Mouse (Mus musculus): ENCODE measurements around the gene Tmco4.

Tmco4 gene

GRCm38 (mm10) chr4:139091066-139091465 lies 118.4 kb downstream of the Tmco4 start:
- DNase-seq (ENCODE audit: low read depth, low spot score) = no peak

GRCm38 (mm10) chr4:139091478-139092355 lies 119.0 kb downstream of the Tmco4 start:
- no peak for DNase-seq (ENCODE audit: low read depth, low spot score)

GRCm38 (mm10) chr4:139092356-139093195 lies 119.9 kb downstream of the Tmco4 start, which contains the start of gene Nbl1:
TSS of gene Nbl1 (minus strand) at chr4:139092993.
- no peak for DNase-seq (ENCODE audit: low read depth, low spot score)

- no peak for DNase-seq (ENCODE audit: low read depth, low spot score)
Observed at GRCm38 (mm10) chr4:139093196-139093530, 120.5 kb downstream of the Tmco4 start.

- no peak for DNase-seq (ENCODE audit: low read depth, low spot score)
Observed at GRCm38 (mm10) chr4:139095406-139095805, 122.7 kb downstream of the Tmco4 start.

- no peak for DNase-seq (ENCODE audit: low read depth, low spot score)
Observed at GRCm38 (mm10) chr4:139096201-139096600, 123.5 kb downstream of the Tmco4 start.

GRCm38 (mm10) chr4:139100326-139100725 lies 127.6 kb downstream of the Tmco4 start:
- DNase-seq (ENCODE audit: low read depth, low spot score) = no peak

GRCm38 (mm10) chr4:139101546-139101945 lies 128.9 kb downstream of the Tmco4 start:
- no peak for DNase-seq (ENCODE audit: low read depth, low spot score)

- no peak for DNase-seq (ENCODE audit: low read depth, low spot score)
Observed at GRCm38 (mm10) chr4:139105453-139105852, 132.8 kb downstream of the Tmco4 start.
